Comparison of ENCODE assay signal across 3 mouse cellular contexts in the genomic region with DNA sequence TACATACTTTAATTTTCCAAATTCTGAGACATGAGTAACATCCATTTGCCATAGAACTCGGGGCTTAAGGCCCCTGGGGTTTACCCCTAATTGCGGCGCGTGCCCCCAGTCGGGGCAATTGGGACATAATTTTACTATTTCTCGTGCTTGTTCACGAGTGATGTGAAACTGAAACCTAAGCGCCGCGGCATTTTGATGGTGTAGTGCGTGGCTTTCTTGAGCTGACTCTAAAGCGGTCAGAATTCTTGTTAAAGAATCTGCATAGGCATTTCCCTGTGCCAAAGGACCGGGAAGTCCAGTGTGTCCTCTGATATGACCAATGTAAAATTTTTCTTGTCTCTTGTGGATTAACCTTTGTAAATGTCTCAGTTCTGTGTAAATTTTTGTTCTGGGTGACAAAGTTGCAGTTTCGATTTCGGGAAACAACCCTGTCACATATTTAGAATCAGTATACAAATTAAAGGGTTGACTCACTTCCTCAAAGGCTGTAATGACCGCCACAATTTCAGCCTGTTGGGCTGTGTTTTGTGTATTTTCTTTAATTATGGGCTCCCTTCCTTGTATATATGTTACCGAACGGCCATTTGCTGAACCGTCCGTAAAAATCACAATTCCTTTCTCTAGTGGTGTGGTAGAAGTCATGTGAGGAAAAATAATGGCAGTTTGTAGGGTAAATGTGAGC.
A peak's percentile ranks its signal among the peaks of the same experiment; 100 is the strongest.
DNase-seq lines count a peak whose midpoint lies in the region; TF ChIP-seq lines count a peak whose summit lies in the region.
"Not testable (repeated sequence)": the region's sequence is repeated elsewhere in the genome, so short reads cannot be mapped to it uniquely, and the experiment has no call there.

No protein-coding gene starts in this region.

- peak overlapping the region; percentile 95 for H3K27ac ChIP-seq in CH12.LX (ENCODE audit: insufficient read depth, low read depth)

- in situ Hi-C loops in CH12.LX (cut with MboI; ENCODE audit: low pct_ligation_motif_present, low pct_unique_long_range_greater_than_20kb, low sequenced_read_pairs), result not testable (repeated sequence)

- dilution Hi-C loops in CH12.LX (cut with MboI; ENCODE audit: extremely low pct_ligation_motif_present, extremely low pct_unique_long_range_greater_than_20kb, low sequenced_read_pairs), result not testable (repeated sequence)

- DNase-seq in A20 (ENCODE audit: low read depth, low spot score) (peak; percentile 81), CH12.LX (ENCODE audit: extremely low read depth) (peak; percentile 84), R1 (ENCODE audit: low read depth, low spot score) (peak; percentile 13)

- H3K4me3 ChIP-seq in CH12.LX (replicated peaks in 1 of 3; ENCODE audit: low read depth in 2 of 3, low read length in 2 of 3, poor library complexity in 1 of 3), result peak overlapping the region in 1 of 3 experiments; percentile 13

- H3K4me2 ChIP-seq in CH12.LX (ENCODE audit: insufficient read depth, low read depth, poor library complexity, severe bottlenecking), result peak overlapping the region; percentile 75; the same call in 1 of the 2 replicates

- peaks cover 0 to 21% of the 10 kb centered on the region in 2 experiments; a peak in 2 of 4 replicates for H3K4me1 ChIP-seq in CH12.LX (ENCODE audit: control insufficient read depth in 1 of 2, insufficient read depth in 2 of 2)

- TF ChIP-seq CTCF in CH12.LX (conservative IDR thresholded peaks at IDR 0.05 in 1 of 2, IDR thresholded peaks at IDR 0.05 in 1 of 2; ENCODE audit: low read depth in 2 of 2, low read length in 2 of 2), result not testable (repeated sequence)

- TF ChIP-seq EP300 in CH12.LX (IDR thresholded peaks at IDR 0.05; ENCODE audit: low read length), result peak; percentile 88

- not testable (repeated sequence) for TF ChIP-seq POLR2A in CH12.LX (IDR thresholded peaks at IDR 0.05; ENCODE audit: low read depth, low read length)

- H3K27me3 ChIP-seq in CH12.LX (replicated peaks), result not testable (repeated sequence)

- not testable (repeated sequence) for H3K36me3 ChIP-seq in CH12.LX (replicated peaks in 1 of 2; ENCODE audit: control insufficient read depth in 1 of 2, insufficient read depth in 1 of 2, low read length in 1 of 2)

- not testable (repeated sequence) for H3K9me3 ChIP-seq in CH12.LX (replicated peaks; ENCODE audit: low read length)

- not testable (repeated sequence) for TF ChIP-seq RAD21 in CH12.LX (IDR thresholded peaks at IDR 0.05; ENCODE audit: low read depth, low read length)

- peak overlapping the region; percentile 95 for H3K9ac ChIP-seq in CH12.LX (ENCODE audit: insufficient read depth, low read depth)

- peaks cover 12% of the 10 kb centered on the region for H3K79me2 ChIP-seq in CH12.LX (replicated peaks; ENCODE audit: control insufficient read depth, extremely low read depth, insufficient read depth, poor library complexity, severe bottlenecking)

TF ChIP-seq in CH12.LX, 34 proteins besides CTCF, POLR2A, EP300 and RAD21:
- TF ChIP-seq ZNF384 (IDR thresholded peaks at IDR 0.05; ENCODE audit: low read depth, low read length) (peak; percentile 22; the same call in 1 of the 2 replicates), IRF4 (IDR thresholded peaks at IDR 0.05; ENCODE audit: low read depth, low read length) (peak; percentile 91), BHLHE40 (IDR thresholded peaks at IDR 0.05; ENCODE audit: low read depth, low read length) (peak; percentile 92), TCF12 (IDR thresholded peaks at IDR 0.05; ENCODE audit: low read depth, low read length) (peak; percentile 80), MAZ (IDR thresholded peaks at IDR 0.05; ENCODE audit: low read depth, low read length) (peak; percentile 15; the same call in 1 of the 2 replicates), JUND (conservative IDR thresholded peaks at IDR 0.05; ENCODE audit: low read depth, low read length) (peak; percentile 48; the same call in 1 of the 2 replicates), MAFK (IDR thresholded peaks at IDR 0.05; ENCODE audit: insufficient replicate concordance, low read length) (0 out of 2 replicates have a peak, but pooled peaks have one; percentile 43), SIN3A (IDR thresholded peaks at IDR 0.05; ENCODE audit: low read length) (peak; percentile 35), TBP (conservative IDR thresholded peaks at IDR 0.05; ENCODE audit: low read depth, low read length) (peak; percentile 71), RCOR1 (conservative IDR thresholded peaks at IDR 0.05; ENCODE audit: low read depth, low read length) (peak; percentile 74; the same call in 1 of the 2 replicates), JUN (IDR thresholded peaks at IDR 0.05; ENCODE audit: insufficient read depth, low read depth, low read length) (peak; percentile 46; the same call in 1 of the 2 replicates), CHD2 (IDR thresholded peaks at IDR 0.05; ENCODE audit: low read length) (peak; percentile 45), ETS1 (conservative IDR thresholded peaks at IDR 0.05; ENCODE audit: low read depth, low read length) (peak; percentile 75), MEF2A (IDR thresholded peaks at IDR 0.05; ENCODE audit: borderline replicate concordance, low read depth, low read length) (peak; percentile 94), ELF1 (IDR thresholded peaks at IDR 0.05; ENCODE audit: low read depth, low read length) (peak; percentile 51; the same call in 1 of the 2 replicates)

Comparison
In these comparisons a context has a peak if more than half of its experiments do, and no peak if none do; other contexts are left out.
1. DNase-seq: peak in every context shown above with its lines; median percentile 84 in CH12.LX; 81 in A20; 13 in R1.